Mouse (Mus musculus): ENCODE results near the gene Cyp2c55. TPM values are rescaled to one million over a fixed set of nuclear protein-coding genes. Genes with fewer than 3 reads are reported as not detected.

Gene Cyp2c55
- total RNA-seq (2021), result under 1 TPM; 0.18 to 0.28 TPM

DNA sequence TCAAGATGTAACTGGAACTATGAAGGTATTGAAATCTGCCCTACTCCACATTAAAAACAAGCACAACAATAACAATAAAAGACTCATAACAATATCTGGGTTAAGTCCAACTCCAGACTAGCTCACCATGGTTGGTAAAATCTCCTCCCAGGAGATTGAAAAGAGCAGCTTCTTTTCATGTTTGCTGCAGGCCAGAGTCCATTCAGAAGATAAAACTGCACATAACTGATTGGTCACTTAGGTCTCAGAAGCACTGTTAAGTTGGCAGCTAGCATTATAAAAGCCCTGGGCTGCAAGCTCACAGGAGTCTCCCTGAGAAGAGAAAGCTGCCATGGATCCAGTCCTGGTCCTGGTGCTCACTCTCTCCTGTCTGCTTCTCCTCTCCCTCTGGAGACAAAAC, at the start of gene Cyp2c55:
Gene Cyp2c55, plus strand, starts transcription at position 305 of the 400 bp plus-strand sequence.
- no peak for DNase-seq
- intact Hi-C loops (cut with DNase I), result no loop called here

DNA sequence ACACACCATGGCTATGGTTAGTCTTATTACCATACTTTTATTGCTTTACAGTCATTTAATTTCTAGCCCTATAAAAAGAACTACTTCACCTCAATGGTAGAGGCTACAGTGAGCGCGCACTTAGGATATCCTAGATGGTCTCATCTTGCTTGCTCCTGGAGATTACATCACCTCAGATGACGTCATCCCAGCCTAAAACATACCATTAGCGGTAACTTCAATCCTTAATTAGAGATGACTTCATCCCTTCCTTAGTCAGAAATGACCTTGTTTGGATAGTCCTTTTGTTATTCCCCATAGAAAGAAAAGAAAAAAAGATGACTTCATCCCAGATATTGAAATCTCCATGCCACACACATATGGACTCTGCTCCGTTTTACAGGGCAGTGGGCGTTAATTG, 36.1 kb upstream of the Cyp2c55 start:
- intact Hi-C loops (cut with DNase I), result no loop called here
- DNase-seq, result no peak

DNA sequence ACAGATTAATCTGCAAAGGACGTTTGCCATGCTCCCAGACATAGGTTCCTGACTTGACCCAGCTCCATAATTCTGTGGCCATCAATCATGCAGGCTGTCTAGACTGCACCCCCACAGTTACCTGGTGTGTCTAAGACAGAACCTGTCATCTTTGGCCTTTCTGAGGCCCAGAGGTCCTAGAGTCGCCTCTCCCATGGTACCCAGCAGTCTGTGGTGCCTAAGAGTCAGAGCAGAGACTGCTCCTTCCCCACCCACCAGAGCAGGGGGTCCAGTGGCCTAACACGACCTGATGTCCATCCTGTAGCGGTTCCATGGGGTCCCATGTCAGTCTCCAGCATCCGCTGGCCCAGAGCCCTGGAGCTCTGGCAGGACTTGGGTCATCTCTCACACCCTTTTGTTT, 34.2 kb upstream of the Cyp2c55 start:
- DNase-seq, result no peak
- intact Hi-C loops (cut with DNase I), result no loop called here

DNA sequence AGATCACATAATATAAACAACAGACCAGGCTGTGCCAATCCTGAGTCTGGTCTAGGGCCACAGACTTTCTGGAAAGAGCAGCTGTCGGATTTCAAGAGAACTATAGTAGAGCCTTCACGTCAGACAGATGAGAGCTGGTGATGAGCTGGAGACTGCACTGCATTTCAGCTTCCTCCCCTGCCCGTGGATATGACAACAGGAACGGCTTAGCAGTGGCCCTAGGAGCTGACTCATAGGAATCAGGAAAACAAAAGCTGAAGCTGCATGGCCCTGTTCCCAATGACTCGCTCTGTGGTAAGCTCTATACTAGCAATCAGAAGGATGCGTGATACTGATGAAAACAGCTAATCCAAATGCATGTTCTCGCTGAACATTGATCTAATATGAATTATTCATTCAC, 33.2 kb upstream of the Cyp2c55 start:
- no peak for DNase-seq
- intact Hi-C loops (cut with DNase I), result no loop called here

DNA sequence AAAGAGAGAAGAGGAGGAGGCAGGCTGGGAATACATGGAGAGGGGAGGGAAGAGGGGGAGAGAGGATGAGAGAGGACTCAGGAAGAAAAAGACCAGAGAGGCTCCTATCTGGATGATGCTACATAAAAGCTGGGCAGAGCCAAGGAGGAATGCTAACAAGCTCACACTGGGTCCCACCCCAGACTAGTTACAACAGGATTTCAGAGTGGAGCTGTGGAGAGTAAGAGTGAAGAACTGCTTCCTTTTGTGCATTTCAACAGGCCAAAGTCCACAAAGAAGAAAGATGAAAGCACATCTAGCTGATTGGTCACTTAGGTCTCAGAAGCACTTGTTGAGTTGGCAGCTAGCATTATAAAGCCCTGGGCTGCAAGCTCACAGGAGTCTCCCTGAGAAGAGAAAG, 30.6 kb upstream of the Cyp2c55 start:
- no peak for DNase-seq
- intact Hi-C loops (cut with DNase I), result no loop called here

DNA sequence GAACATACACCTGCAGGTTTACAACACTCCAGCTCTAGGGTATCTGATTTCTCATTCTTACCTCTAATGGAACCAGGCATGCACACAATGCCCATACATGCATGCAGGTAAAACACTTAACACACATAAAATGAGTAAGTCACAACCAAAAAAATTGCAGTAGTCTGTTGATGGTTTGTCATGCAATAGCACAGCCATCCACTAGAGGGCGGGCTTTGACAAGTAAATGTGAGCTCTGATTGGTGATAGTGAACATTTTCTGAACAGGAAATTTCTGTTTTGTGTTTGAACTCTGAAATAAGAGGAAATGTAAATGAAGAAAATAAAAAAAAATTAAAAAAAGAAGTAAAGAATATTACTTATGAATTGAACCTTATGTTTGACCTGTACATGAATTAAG, 24.9 kb upstream of the Cyp2c55 start:
- intact Hi-C loops (cut with DNase I), result loop anchor here (2.0 to 10.0 kb wide), 2 partner anchors 1243 to 1563 kb away; no protein-coding TSS in a partner anchor
- DNase-seq, result peak; percentile 69

DNA sequence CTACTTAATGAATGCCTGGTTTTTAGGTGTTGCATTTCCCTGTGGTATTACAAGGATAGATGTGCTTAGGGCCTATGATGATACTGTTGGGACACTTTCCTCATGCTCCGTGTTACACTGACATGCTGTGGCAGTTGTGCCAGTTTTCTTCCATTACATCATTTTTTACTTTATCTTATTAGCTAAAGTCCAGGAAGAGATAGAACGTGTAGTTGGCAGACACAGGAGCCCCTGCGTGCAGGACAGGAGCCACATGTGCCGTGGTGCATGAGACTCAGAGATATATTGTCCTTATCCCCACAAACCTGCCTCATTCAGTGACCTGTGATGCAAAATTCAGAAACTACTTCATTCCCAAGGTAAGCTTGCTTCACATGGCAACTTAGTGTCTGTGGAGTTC, 8.6 kb upstream of the Cyp2c55 start:
- no peak for DNase-seq
- intact Hi-C loops (cut with DNase I), result no loop called here

DNA sequence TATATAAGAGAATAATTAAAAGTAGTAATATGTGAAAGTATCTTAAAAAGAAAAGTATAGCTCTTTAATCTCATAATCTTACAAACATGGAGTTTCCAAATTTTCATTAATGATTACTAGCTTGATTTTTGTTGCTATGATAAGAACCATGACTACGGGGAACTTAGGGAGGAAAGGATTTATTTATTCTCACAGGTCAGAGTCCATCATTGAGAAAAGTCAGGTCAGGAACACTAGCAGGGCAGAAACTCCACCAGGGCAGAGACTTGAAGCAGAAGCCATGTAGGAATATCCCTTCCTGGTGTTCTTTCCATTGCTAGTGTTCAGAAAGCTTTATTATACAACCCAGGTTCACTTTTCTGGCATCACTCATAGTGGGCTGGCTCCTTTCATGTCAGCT, 8.1 kb upstream of the Cyp2c55 start:
- intact Hi-C loops (cut with DNase I), result no loop called here
- DNase-seq, result no peak

DNA sequence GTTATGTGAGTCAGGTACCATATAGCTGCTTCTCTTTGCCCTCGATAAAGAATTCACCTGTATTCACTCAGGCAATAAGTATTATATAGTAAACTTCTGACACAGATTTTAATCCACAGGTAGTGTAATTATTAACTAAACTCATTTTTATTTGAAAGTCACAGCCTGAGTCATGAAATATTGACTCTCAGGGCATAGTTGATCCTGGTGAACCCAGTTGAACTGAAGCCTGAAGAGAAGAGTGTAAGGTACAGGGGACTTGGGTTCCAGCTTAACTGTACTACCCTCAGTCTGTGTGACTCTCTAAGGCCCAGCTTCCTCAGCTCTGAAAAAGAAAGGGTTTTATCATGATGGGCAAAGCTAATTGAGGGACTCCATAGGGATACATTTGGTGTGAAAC, 1.7 kb upstream of the Cyp2c55 start:
- DNase-seq, result no peak
- intact Hi-C loops (cut with DNase I), result no loop called here

DNA sequence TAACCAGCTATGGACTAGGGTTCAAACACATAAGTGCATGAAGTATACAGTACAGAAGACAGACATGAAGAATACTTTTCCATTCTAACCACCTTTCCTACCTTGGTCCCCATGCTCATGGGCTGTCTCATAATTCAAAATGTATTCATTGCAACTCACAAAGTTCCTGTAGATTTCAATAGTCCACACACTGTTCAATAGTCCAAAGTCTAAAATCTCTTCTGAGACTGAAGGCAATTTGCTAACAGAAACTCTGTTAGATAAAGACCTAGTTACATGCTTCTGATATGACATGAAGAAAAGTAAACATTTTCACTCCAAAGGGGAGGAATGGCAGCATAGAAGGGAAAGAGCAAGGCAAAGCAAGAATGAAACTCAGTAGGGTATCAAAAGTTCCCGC, 51.1 kb downstream of the Cyp2c55 start:
- intact Hi-C loops (cut with DNase I), result no loop called here
- DNase-seq, result no peak

DNA sequence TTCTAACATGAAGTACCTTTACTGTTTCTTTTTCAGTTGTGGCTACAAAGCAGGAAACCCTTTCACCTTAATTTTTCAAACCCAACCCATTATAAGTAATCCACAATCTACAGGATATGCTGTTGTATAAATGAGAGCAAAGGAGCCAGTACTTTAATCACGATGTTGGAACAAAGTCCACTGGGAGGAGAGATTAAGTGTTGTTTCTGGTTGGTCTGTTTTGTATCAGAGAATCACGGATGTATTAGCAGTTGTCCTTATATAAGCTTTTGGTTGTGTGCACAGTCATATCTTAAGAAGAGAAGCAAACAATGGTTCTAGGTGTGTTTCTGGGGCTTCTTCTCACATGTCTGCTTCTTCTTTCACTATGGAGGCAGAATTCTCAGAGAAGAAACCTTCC, 53.9 kb downstream of the Cyp2c55 start, which contains the start of gene Cyp2c65:
Gene Cyp2c65, plus strand, starts transcription at position 297 of the 400 bp plus-strand sequence.
- intact Hi-C loops (cut with DNase I), result no loop called here
- no peak for DNase-seq

Small RNA genes within 50 kb of the gene (microRNA-seq; reads per million reads assigned to microRNA genes)
- gene Gm23800, result not detected

Other genes with a start within 250 kb of the Cyp2c55 start
- gene Noc3l, start 187.8 kb upstream of the Cyp2c55 start, total RNA-seq (2021), result 10 to 100 TPM; 14.7 to 16.5 TPM
- gene Tbc1d12, start 170.4 kb upstream of the Cyp2c55 start, total RNA-seq (2021), result 10 to 100 TPM; 21.3 to 23.9 TPM
- gene Hells, start 76.1 kb upstream of the Cyp2c55 start, total RNA-seq (2021), result 1 to 10 TPM; 9.4 to 9.8 TPM
- gene Cyp2c65, start 54.0 kb downstream of the Cyp2c55 start, total RNA-seq (2021), result not detected
- gene Cyp2c66, start 106.9 kb downstream of the Cyp2c55 start, total RNA-seq (2021), result not detected